Mouse (Mus musculus) heart, embryonic 11.5 days (tissue): ENCODE measurements around the gene Usp36. TPM values are rescaled to one million over a fixed set of nuclear protein-coding genes. Genes with fewer than 3 reads are reported as not detected.

Experiments used
- ATAC-seq: fragments of 200-750 bp; cut with Nextera tagmentation; replicated peaks from 2 replicates; pipeline ENCODE4 v1.8.0; 2017; ENCODE audit warnings: moderate library complexity; ENCODE audit not compliant: insufficient number of reproducible peaks, low FRiP score, low TSS enrichment
- H3K27ac ChIP-seq: fragments of 300-500 bp; sonication (generic); 2 replicates; pipeline ENCODE4 v1.5.1; 2014; ENCODE audit warnings: mild to moderate bottlenecking, low read depth, low read length
- H3K27me3 ChIP-seq: fragments of 300-500 bp; sonication (generic); 2 replicates; pipeline ENCODE4 v1.6.1; 2014; ENCODE audit warnings: mild to moderate bottlenecking, low read length, mixed read lengths; ENCODE audit not compliant: control insufficient read depth, insufficient read depth
- H3K36me3 ChIP-seq: fragments of 300-500 bp; sonication (generic); 2 replicates; pipeline ENCODE4 v1.6.1; 2014; ENCODE audit warnings: mild to moderate bottlenecking, low read length, moderate library complexity, mixed read lengths; ENCODE audit not compliant: control insufficient read depth, insufficient read depth
- H3K4me1 ChIP-seq: fragments of 300-500 bp; sonication (generic); 2 replicates; pipeline ENCODE4 v1.6.1; 2014; ENCODE audit warnings: low read length; ENCODE audit not compliant: control insufficient read depth, insufficient read depth
- H3K4me2 ChIP-seq: fragments of 300-500 bp; sonication (generic); 2 replicates; pipeline ENCODE4 v1.6.1; 2014; ENCODE audit warnings: mild to moderate bottlenecking, moderate library complexity
- H3K4me3 ChIP-seq: fragments of 300-500 bp; sonication (generic); 2 replicates; pipeline ENCODE4 v1.5.1; 2014; ENCODE audit warnings: low read depth, low read length
- H3K9ac ChIP-seq: fragments of 300-500 bp; sonication (generic); 2 replicates; pipeline ENCODE4 v1.6.1; 2014; ENCODE audit warnings: mild to moderate bottlenecking, low read depth, low read length, moderate library complexity
- H3K9me3 ChIP-seq: fragments of 300-500 bp; sonication (generic); replicated peaks from 2 replicates; pipeline ENCODE4 v1.6.1; 2016; ENCODE audit warnings: low read length; ENCODE audit not compliant: control insufficient read depth
- WGBS: fragments of 180-500 bp; shearing (Covaris S2); extraction: QIAGEN DNeasy Blood & Tissue Kit; methylation state at CpG from one replicate; pipeline ENCODE4 v1.1.7; 2014; ENCODE audit not compliant: insufficient replicate concordance; 5-methylcytosine and 5-hydroxymethylcytosine counted together
- polyA plus RNA-seq: library from polyadenylated mRNA; unstranded; fragments of >200 nt; fragmentation: Nextera tagmentation; extraction: Ambion mirVana; gene quantifications from 2 replicates; pipeline ENCODE4 v1.2.1, GENCODE M21; 2014

The Usp36 gene
- polyA plus RNA-seq, 1 experiment from 2014 or later: 11.1 TPM

DNA sequence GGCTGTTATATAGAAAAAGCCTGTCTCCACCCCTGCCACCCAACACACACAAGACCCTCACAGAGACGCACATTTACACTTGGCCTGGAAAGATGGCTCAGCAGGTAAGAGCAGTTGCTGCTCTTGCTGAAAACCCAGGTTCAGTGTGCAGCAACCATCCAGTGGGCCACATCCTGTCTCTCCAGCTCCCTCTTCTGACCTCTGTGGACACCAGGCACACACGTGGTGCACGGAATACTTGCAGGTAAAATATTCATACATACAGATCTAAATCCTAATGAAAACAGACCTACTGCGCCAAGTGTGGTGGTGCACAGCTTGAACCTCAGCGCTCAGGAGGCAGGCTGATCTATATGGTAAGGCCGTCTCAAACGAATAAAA is 23.4 kb downstream of the Usp36 start:
- WGBS: 89% methylated on average over 7 of the region's 7 CpGs
- H3K4me3 ChIP-seq: no peak overlapping the region

DNA sequence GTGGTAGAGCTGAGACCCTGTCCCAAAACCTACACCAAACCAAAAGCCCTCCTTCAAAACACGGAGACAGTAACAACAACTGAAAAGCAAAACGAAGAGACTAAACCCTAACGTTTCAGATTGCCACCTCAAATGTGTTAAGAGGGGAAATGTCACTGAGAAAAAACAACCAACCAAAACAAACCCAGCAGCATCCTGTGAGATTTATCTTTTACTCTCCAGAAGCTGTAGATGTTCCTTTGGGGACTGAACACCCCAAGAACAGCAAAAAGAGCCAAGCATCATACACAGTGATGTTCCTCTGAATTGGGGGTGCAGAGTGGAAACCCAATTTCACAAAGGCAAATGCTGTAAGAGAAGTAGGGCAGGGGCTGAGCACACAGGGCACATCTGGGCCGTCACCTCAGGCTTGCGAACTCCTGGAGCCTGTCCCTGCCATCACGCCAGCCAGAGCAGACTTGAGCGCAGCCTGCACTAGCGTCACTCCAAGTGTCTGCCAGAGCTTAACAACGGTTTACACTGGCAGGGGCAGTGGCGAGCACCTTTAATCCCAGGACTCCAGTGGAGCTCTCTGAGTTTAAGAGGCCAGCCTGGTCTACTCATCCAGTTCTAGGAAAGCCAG is 23.9 kb downstream of the Usp36 start:
- 91% methylated on average over 10 of the region's 10 CpGs for WGBS
- no peak for ATAC-seq
- Histone ChIP-seq H3K4me3 (no peak overlapping the region), H3K27me3 (no peaks in the 10 kb centered on the region), H3K4me1 (no peaks in the 10 kb centered on the region), H3K27ac (no peak overlapping the region), H3K9me3 (no peaks in the 10 kb centered on the region), H3K4me2 (no peak overlapping the region), H3K36me3 (peaks cover 50% of the 10 kb centered on the region), H3K9ac (no peak overlapping the region)

More for the DNA sequence above, 23.4 kb downstream of the Usp36 start:
- H3K36me3 ChIP-seq: peaks cover 49% of the 10 kb centered on the region
- H3K9ac ChIP-seq: no peak overlapping the region
- H3K9me3 ChIP-seq: no peaks in the 10 kb centered on the region
- H3K4me2 ChIP-seq: no peak overlapping the region
- no peak for ATAC-seq
- no peaks in the 10 kb centered on the region for H3K4me1 ChIP-seq
- H3K27me3 ChIP-seq: no peaks in the 10 kb centered on the region
- no peak overlapping the region for H3K27ac ChIP-seq

DNA sequence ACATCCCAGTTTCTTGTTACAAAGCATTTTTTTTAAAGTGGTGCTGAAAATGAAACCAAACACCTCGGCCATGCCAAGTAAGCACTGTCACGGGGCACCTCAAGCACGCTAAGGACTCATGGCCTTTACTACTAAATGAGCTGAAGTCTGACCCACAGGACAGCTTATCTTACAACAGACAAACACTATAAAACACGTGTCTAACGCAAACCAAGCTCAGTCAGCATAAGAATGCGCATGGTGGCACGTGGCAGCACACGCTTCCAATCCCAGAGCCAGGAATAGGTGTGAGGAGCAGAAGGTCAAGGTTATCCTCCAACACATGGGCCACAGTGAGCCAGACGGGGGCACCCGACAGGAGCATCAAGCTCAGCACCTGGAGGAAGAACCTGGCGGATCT is 24.4 kb downstream of the Usp36 start:
- Histone ChIP-seq H3K9me3 (no peaks in the 10 kb centered on the region), H3K27me3 (no peaks in the 10 kb centered on the region), H3K4me2 (no peak overlapping the region), H3K36me3 (peaks cover 51% of the 10 kb centered on the region), H3K9ac (no peak overlapping the region), H3K4me1 (no peaks in the 10 kb centered on the region), H3K27ac (no peak overlapping the region), H3K4me3 (no peak overlapping the region)
- WGBS: 86% methylated on average over 11 of the region's 11 CpGs
- ATAC-seq: no peak

DNA sequence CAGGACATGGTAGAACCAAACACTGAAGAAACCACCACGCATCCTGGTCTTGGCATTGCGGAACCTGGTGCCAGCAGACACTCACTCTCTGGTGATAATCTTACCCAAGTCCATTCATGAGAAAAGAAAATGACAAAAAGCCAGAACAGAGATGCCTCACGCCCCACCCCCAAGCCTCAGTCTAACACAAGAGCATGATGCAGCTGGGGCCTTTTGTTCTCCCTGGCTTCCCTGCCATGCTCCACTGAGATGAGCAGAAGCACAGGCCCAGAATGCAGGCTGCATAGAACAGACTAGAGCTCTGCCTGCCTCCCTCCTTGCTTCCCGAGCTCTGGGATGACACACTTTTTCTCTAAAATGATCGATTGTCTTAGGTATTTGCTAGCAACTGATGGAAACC is 26.9 kb downstream of the Usp36 start:
- no peaks in the 10 kb centered on the region for H3K27me3 ChIP-seq
- H3K36me3 ChIP-seq: peaks cover 54% of the 10 kb centered on the region
- no peak overlapping the region for H3K9ac ChIP-seq
- H3K4me2 ChIP-seq: no peak overlapping the region
- 83% methylated on average over 5 of the region's 5 CpGs for WGBS
- no peak overlapping the region for H3K4me3 ChIP-seq
- no peak for ATAC-seq
- no peaks in the 10 kb centered on the region for H3K4me1 ChIP-seq
- no peak overlapping the region for H3K27ac ChIP-seq
- H3K9me3 ChIP-seq: no peaks in the 10 kb centered on the region

- WGBS: 84% methylated on average over 8 of the region's 8 CpGs
- peaks cover 53% of the 10 kb centered on the region for H3K36me3 ChIP-seq
- H3K4me1 ChIP-seq: no peaks in the 10 kb centered on the region
Observed at GRCm38 (mm10) chr11:118260081-118260480, 30.0 kb downstream of the Usp36 start.

DNA sequence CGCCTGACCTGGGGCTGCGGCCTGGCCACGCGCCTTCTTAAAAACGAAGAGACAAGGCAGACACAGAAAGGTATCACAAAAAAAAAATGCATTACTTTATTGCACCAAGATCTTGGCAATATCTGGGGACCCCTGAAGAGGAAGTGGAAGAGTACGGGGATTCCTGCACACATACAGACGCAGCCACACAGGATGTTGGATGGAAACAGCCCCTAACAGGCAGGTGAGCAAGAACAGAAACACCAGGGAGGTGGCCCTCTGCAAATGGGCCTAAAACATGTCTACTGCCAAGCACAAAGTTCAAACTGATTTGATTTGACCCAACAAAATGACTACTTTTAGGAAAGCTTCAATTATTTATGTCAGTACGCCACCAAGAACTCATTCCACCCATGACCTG is 30.5 kb downstream of the Usp36 start:
- Histone ChIP-seq H3K27me3 (no peaks in the 10 kb centered on the region), H3K9me3 (no peaks in the 10 kb centered on the region), H3K36me3 (peaks cover 52% of the 10 kb centered on the region), H3K27ac (no peak overlapping the region), H3K4me1 (no peaks in the 10 kb centered on the region), H3K4me3 (no peak overlapping the region), H3K9ac (no peak overlapping the region), H3K4me2 (no peak overlapping the region)
- 94% methylated on average over 8 of the region's 8 CpGs for WGBS
- no peak for ATAC-seq

More at GRCm38 (mm10) chr11:118260081-118260480, 30.0 kb downstream of the Usp36 start:
- Histone ChIP-seq H3K4me2 (no peak overlapping the region), H3K27me3 (no peaks in the 10 kb centered on the region), H3K27ac (no peak overlapping the region), H3K9me3 (no peaks in the 10 kb centered on the region), H3K9ac (no peak overlapping the region), H3K4me3 (no peak overlapping the region)
- ATAC-seq: no peak

GRCm38 (mm10) chr11:118256371-118256770 is 33.7 kb downstream of the Usp36 start:
- Histone ChIP-seq H3K36me3 (peaks cover 36% of the 10 kb centered on the region), H3K9ac (no peak overlapping the region), H3K9me3 (no peaks in the 10 kb centered on the region), H3K27me3 (no peaks in the 10 kb centered on the region), H3K27ac (no peak overlapping the region), H3K4me3 (no peak overlapping the region), H3K4me1 (peaks cover 3% of the 10 kb centered on the region; the same call in 1 of the 2 replicates), H3K4me2 (no peak overlapping the region)
- 82% methylated on average over 7 of the region's 7 CpGs for WGBS
- no peak for ATAC-seq

GRCm38 (mm10) chr11:118254159-118254951 is 35.7 kb downstream of the Usp36 start:
- Histone ChIP-seq H3K4me3 (no peak overlapping the region), H3K9ac (no peak overlapping the region), H3K4me1 (peaks cover 7% of the 10 kb centered on the region), H3K27ac (no peak overlapping the region), H3K4me2 (no peak overlapping the region), H3K27me3 (no peaks in the 10 kb centered on the region), H3K9me3 (no peaks in the 10 kb centered on the region), H3K36me3 (peaks cover 21% of the 10 kb centered on the region)
- WGBS: 66% methylated on average over 15 of the region's 15 CpGs
- no peak for ATAC-seq
